Mouse (Mus musculus): ENCODE measurements at regions not wholly inside any gene's neighbourhood (a gene's known extent, or its start where the extent isn't known, plus 50 kb on each side); places are given as distances from the start of the nearest gene placed in this dataset.

DNA sequence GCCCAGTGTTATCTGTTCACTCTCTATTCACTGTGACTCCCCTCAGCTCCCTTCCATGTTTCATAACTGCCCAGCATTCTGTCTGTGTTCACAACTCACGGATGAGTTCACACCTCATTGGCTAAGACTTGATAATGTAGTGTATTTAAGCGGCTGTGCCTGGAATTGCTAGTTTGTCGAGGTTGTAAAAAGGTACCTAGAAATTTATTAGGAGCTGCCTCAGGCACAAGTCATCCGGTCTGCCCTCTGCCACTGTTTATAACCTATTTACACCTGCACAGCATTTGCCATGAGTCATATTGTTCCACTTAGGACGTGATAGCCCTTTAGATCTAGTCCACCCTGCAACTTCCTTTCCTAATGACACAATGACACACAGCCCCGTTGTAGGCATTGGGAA, 50.0 kb upstream of the Pgrmc2 start:
- no peak for DNase-seq (ENCODE audit: low spot score)

Measured in lung, postnatal 25 days (tissue).